Mouse (Mus musculus) limb, embryonic 11.5 days (tissue): Measurements from ENCODE around the gene Twf1. TPM values are rescaled to one million over a fixed set of nuclear protein-coding genes. Genes with fewer than 3 reads are reported as not detected.

Experiments used
- ATAC-seq: fragments of 200-750 bp; cut with Nextera tagmentation; 2 replicates; pipeline ENCODE4 v1.8.0; 2017; ENCODE audit warnings: low read depth; ENCODE audit not compliant: insufficient number of reproducible peaks, low FRiP score, low TSS enrichment
- DNase-seq: peaks from one replicate; pipeline ENCODE4 v3.0.0-alpha.2; 2015; ENCODE audit warnings: low spot score
- H3K27ac ChIP-seq: fragments of 300-500 bp; sonication (generic); replicated peaks from 2 replicates; pipeline ENCODE4 v1.5.1; 2014; ENCODE audit warnings: low read depth, mild to moderate bottlenecking, low read length
- H3K27me3 ChIP-seq: fragments of 300-500 bp; sonication (generic); 2 replicates; pipeline ENCODE4 v1.6.1; 2014; ENCODE audit warnings: mild to moderate bottlenecking, low read length, mixed read lengths; ENCODE audit not compliant: control insufficient read depth, insufficient read depth
- H3K36me3 ChIP-seq: fragments of 300-500 bp; sonication (generic); 2 replicates; pipeline ENCODE4 v1.6.1; 2014; ENCODE audit warnings: mild to moderate bottlenecking, low read length, moderate library complexity, mixed read lengths; ENCODE audit not compliant: control insufficient read depth, insufficient read depth
- H3K4me1 ChIP-seq: fragments of 300-500 bp; sonication (generic); 2 replicates; pipeline ENCODE4 v1.6.1; 2014; ENCODE audit warnings: low read length, mixed read lengths; ENCODE audit not compliant: control insufficient read depth, insufficient read depth
- H3K4me2 ChIP-seq: fragments of 300-500 bp; sonication (generic); 2 replicates; pipeline ENCODE4 v1.6.1; 2014; ENCODE audit warnings: low read depth, mild to moderate bottlenecking, moderate library complexity; ENCODE audit not compliant: severe bottlenecking
- H3K4me3 ChIP-seq: fragments of 300-500 bp; sonication (generic); 2 replicates; pipeline ENCODE4 v1.5.1; 2014; ENCODE audit warnings: low read depth, low read length
- H3K9ac ChIP-seq: fragments of 300-500 bp; sonication (generic); 2 replicates; pipeline ENCODE4 v1.6.1; 2014; ENCODE audit warnings: mild to moderate bottlenecking, low read length
- H3K9me3 ChIP-seq: fragments of 300-500 bp; sonication (generic); 2 replicates; pipeline ENCODE4 v1.6.1; 2016; ENCODE audit warnings: low read length; ENCODE audit not compliant: control insufficient read depth
- whole genome bisulfite sequencing: fragments of 180-500 bp; shearing (Covaris S2); extraction: QIAGEN DNeasy Blood & Tissue Kit; methylation state at CpG from one replicate; pipeline ENCODE4 v1.1.7; 2014; 5-methylcytosine and 5-hydroxymethylcytosine counted together
- polyA plus RNA-seq: library from polyadenylated mRNA; unstranded; fragments of >200 nt; fragmentation: Nextera tagmentation; extraction: Ambion mirVana; gene quantifications from 2 replicates; pipeline ENCODE4 v1.2.1, GENCODE M21; 2014

The Twf1 gene
- polyA plus RNA-seq, 1 experiment from 2014 or later = 64.4 TPM

DNA sequence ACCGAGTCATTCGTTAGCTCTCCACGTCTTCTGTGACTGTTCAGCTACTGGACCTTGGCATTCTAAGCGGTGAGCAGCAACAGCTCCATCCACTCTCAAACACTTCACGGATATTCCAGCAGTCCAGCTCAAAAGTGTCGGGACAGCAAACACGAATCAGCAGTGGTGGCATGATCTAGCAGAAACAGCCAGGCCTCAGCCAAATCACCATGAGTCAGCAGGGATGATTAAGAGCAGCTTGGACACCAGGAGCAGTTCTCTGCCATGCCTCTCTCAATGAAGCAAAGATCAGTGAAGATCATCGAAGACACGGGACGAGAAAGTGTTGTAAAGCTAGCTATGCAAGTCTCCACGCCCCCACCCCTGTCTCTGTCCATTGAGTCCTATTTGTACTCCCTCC lies 26.3 kb upstream of the Twf1 start:
- DNase-seq (no peak), ATAC-seq (no peak)
- Histone ChIP-seq H3K4me2 (no peak overlapping the region), H3K4me1 (no peaks in the 10 kb centered on the region), H3K27me3 (no peaks in the 10 kb centered on the region), H3K4me3 (no peak overlapping the region), H3K36me3 (no peaks in the 10 kb centered on the region), H3K27ac (no peak overlapping the region), H3K9me3 (no peaks in the 10 kb centered on the region), H3K9ac (no peak overlapping the region)
- WGBS = 92% methylated on average over 11 of the region's 11 CpGs

DNA sequence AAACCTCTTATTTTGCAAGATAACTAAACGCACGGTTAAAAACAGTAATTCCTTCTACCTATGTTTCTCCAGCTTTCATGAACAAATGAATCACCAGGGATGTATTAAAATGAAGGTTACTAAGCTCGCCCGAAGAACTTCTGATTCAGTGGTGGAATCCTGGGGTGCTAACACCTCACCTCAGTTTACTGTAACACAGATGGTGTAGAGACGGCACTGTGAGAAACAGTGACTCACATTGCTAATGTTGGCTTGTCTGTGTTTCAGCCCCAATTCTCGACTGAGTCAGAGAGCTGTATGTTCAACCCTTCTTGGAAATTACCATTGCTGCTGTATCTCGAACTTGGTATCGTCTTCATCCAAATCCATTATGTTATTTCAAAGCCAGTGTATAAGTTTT lies 18.1 kb upstream of the Twf1 start:
- H3K27me3 ChIP-seq = no peaks in the 10 kb centered on the region
- no peak overlapping the region for H3K4me2 ChIP-seq
- H3K27ac ChIP-seq = no peak overlapping the region
- no peaks in the 10 kb centered on the region for H3K9me3 ChIP-seq
- H3K4me3 ChIP-seq = no peak overlapping the region
- DNase-seq (no peak), ATAC-seq (no peak)
- WGBS = 93% methylated on average over 8 of the region's 8 CpGs
- H3K4me1 ChIP-seq = no peaks in the 10 kb centered on the region
- H3K36me3 ChIP-seq = no peaks in the 10 kb centered on the region
- no peak overlapping the region for H3K9ac ChIP-seq

- H3K27me3 ChIP-seq = no peaks in the 10 kb centered on the region
- no peak overlapping the region for H3K9ac ChIP-seq
- H3K27ac ChIP-seq = no peak overlapping the region
- no peak for ATAC-seq
- no peak overlapping the region for H3K4me2 ChIP-seq
- no peaks in the 10 kb centered on the region for H3K9me3 ChIP-seq
- no peak for DNase-seq
- no peaks in the 10 kb centered on the region for H3K36me3 ChIP-seq
- no peaks in the 10 kb centered on the region for H3K4me1 ChIP-seq
- WGBS = 74% methylated on average over 3 of the region's 3 CpGs
- no peak overlapping the region for H3K4me3 ChIP-seq
Observed at GRCm38 (mm10) chr15:94602441-94602840, 12.8 kb upstream of the Twf1 start.

- Histone ChIP-seq H3K9me3 (no peaks in the 10 kb centered on the region), H3K9ac (no peak overlapping the region), H3K4me2 (no peak overlapping the region), H3K4me3 (no peak overlapping the region), H3K4me1 (no peaks in the 10 kb centered on the region), H3K27ac (no peak overlapping the region), H3K36me3 (no peaks in the 10 kb centered on the region), H3K27me3 (no peaks in the 10 kb centered on the region)
- WGBS = 22% methylated on average over 3 of the region's 3 CpGs
- ATAC-seq (no peak), DNase-seq (peak; percentile 54)
Observed at GRCm38 (mm10) chr15:94601339-94601738, 11.7 kb upstream of the Twf1 start.

GRCm38 (mm10) chr15:94600145-94600707 lies 10.5 kb upstream of the Twf1 start:
- H3K9me3 ChIP-seq = no peaks in the 10 kb centered on the region
- no peaks in the 10 kb centered on the region for H3K4me1 ChIP-seq
- no peak for DNase-seq
- H3K9ac ChIP-seq = no peak overlapping the region
- no peak overlapping the region for H3K27ac ChIP-seq
- no peaks in the 10 kb centered on the region for H3K27me3 ChIP-seq
- ATAC-seq = no peak
- 75% methylated on average over 11 of the region's 11 CpGs for WGBS
- no peak overlapping the region for H3K4me3 ChIP-seq
- H3K36me3 ChIP-seq = no peaks in the 10 kb centered on the region
- H3K4me2 ChIP-seq = no peak overlapping the region

DNA sequence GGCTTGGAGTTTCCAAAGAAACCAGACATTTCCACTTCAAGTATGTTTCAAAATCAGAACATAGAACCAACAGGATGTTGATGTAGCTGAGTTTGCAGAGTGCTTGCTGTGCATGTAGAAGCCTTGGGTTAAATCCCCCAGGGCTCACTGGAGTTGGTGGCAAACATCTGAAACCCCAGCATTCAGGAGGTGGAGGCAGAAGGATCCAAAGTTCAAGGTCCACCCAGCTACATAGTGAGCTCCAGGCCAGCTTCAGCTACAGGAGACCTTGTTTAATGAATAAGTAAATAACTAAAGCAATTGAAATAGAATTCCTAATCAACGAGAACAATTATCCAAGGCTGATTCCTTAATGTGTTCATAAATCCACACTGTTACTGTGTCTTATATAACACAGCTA lies 3.9 kb upstream of the Twf1 start:
- WGBS = 76% methylated on average over 1 of the region's 1 CpGs
- Histone ChIP-seq H3K27me3 (no peaks in the 10 kb centered on the region), H3K4me2 (no peak overlapping the region), H3K36me3 (no peaks in the 10 kb centered on the region), H3K27ac (no peak overlapping the region), H3K9me3 (no peaks in the 10 kb centered on the region), H3K9ac (no peak overlapping the region), H3K4me1 (no peaks in the 10 kb centered on the region), H3K4me3 (no peak overlapping the region)
- ATAC-seq (no peak), DNase-seq (no peak)

GRCm38 (mm10) chr15:94591356-94591755 lies 1.7 kb upstream of the Twf1 start:
- WGBS = 54% methylated on average over 4 of the region's 4 CpGs
- ATAC-seq = no peak

DNA sequence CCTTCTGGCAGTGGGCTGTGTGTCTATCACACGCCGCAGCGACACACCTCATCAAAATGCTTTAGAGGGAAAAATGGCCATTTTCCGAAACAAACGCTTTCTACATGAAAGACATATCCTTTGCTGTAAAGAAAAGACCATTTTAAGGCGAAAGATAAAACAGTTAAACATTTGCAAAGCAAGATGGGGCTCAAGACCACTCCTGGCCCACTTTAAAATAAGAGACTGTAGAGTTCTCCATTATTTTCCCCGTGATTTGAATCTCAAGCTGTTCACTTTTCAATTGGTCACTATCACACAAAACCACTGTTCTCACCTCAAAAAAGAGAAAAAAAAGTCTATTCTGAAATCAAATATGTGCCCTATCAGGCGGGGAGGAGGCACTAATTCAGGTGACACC lies 394 bp upstream of the Twf1 start:
- peaks cover 2% of the 10 kb centered on the region; the same call in 1 of the 2 replicates for H3K36me3 ChIP-seq
- peak overlapping the region; percentile 64; the same call in 1 of the 2 replicates for H3K4me2 ChIP-seq
- H3K4me1 ChIP-seq = no peaks in the 10 kb centered on the region
- ATAC-seq (peak; percentile 7; the same call in 1 of the 2 replicates), DNase-seq (no peak)
- no peaks in the 10 kb centered on the region for H3K27me3 ChIP-seq
- H3K27ac ChIP-seq = no peak overlapping the region
- H3K9ac ChIP-seq = no peak overlapping the region
- peak overlapping the region; percentile 95; the same call in 1 of the 2 replicates for H3K4me3 ChIP-seq
- H3K9me3 ChIP-seq = no peaks in the 10 kb centered on the region
- WGBS = 16% methylated on average over 8 of the region's 8 CpGs

More at GRCm38 (mm10) chr15:94591356-94591755, 1.7 kb upstream of the Twf1 start:
- Histone ChIP-seq H3K4me2 (no peak overlapping the region), H3K36me3 (no peaks in the 10 kb centered on the region), H3K27me3 (no peaks in the 10 kb centered on the region), H3K4me1 (no peaks in the 10 kb centered on the region), H3K27ac (no peak overlapping the region), H3K9me3 (no peaks in the 10 kb centered on the region), H3K9ac (no peak overlapping the region), H3K4me3 (no peak overlapping the region)
- no peak for DNase-seq
